Mouse (Mus musculus): ENCODE data around the gene Rsph14.

GRCm38 (mm10) chr10:74932487-74932886, 99.9 kb downstream of the Rsph14 start:
- TF ChIP-seq GATA1 (IDR thresholded peaks at IDR 0.05; ENCODE audit: low read length) (no peak), TAL1 (IDR thresholded peaks at IDR 0.05; ENCODE audit: low read length) (no peak)

Measured in erythroblast, embryonic 14.5 days (primary cell).